20 mouse cellular contexts compared by ENCODE assay signal in the genomic region with DNA sequence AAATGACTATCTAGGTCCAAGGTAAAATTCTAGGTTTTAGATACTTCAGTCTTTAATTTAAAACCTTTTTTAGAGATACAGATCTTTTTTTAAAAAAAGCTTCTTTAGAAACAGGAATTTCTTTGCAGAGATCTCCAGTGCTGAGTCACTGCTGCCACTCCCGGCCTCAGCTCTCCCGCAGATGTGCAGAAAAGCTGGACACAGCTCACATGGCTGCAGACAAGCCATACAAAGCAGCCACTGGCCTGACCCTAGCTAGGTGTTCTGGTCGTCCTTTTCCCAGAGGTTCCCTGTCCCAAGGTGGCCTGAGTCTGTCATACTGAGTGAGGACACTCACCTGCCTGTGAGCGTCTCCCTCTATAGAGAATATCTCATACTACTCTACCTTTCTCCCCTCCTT.
A peak's percentile ranks its signal among the peaks of the same experiment; 100 is the strongest.
DNase-seq lines count a peak whose midpoint lies in the region; ATAC-seq and TF ChIP-seq lines count a peak whose summit lies in the region.
"Had no signal": no experiment of that assay in that cellular context is flagged by ENCODE, and none has a peak within 500 bp of the region (broad histone marks: within the 10 kb centered on the region; RNA-seq: fewer than 3 reads in every experiment).

No protein-coding gene starts in this region.

- no peaks in the 10 kb centered on the region for H3K9me3 ChIP-seq in kidney, embryonic 16.5 days (ENCODE audit: low read length)
- H3K9me3 ChIP-seq in G1E (replicated peaks), result no peaks in the 10 kb centered on the region
- no peaks in the 10 kb centered on the region for H3K9me3 ChIP-seq in intestine, embryonic 16.5 days (ENCODE audit: control insufficient read depth, low read length)
- no peaks in the 10 kb centered on the region for H3K9me3 ChIP-seq in midbrain, postnatal 0 days (ENCODE audit: low read length)
- H3K9me3 ChIP-seq: embryonic facial prominence, embryonic 13.5 days; forebrain, embryonic 10.5 days; forebrain, embryonic 15.5 days; heart, embryonic 12.5 days; hindbrain, embryonic 15.5 days had no signal

- 0 out of 2 replicates have a peak overlapping the region, but pooled peaks have one; percentile 3 for H3K27ac ChIP-seq in kidney, embryonic 16.5 days (ENCODE audit: low read length)
- peak overlapping the region; percentile 85 for H3K27ac ChIP-seq in intestine, embryonic 16.5 days (ENCODE audit: low read length)
- no peak overlapping the region for H3K27ac ChIP-seq in midbrain, postnatal 0 days (ENCODE audit: low read depth, low read length)
- H3K27ac ChIP-seq: embryonic facial prominence, embryonic 13.5 days; forebrain, embryonic 10.5 days; forebrain, embryonic 15.5 days; hindbrain, embryonic 15.5 days had no signal

- no peak for DNase-seq in kidney, adult 18-20 months
- DNase-seq in G1E (ENCODE audit: low spot score), result no peak
- DNase-seq in brain, adult 2 months (ENCODE audit: low read depth, low spot score), result peak; percentile 44
- no peak for DNase-seq in cerebellum, postnatal 25 days
- DNase-seq in adrenal gland, postnatal 4 days (ENCODE audit: low spot score in 2 of 2), result no peak
- DNase-seq in midbrain, postnatal 0 days (ENCODE audit: low spot score), result no peak
- DNase-seq: adrenal gland, adult 8-10 months; cerebellum, adult 8-10 months; cerebellum, postnatal 14 days; gastrocnemius, postnatal 14 days; heart, postnatal 36 days; kidney, adult 8-10 months had no signal

- no peak overlapping the region for H3K4me2 ChIP-seq in kidney, embryonic 16.5 days (replicated peaks; ENCODE audit: low read depth, low read length)
- H3K4me2 ChIP-seq in intestine, embryonic 16.5 days (ENCODE audit: low read depth, low read length), result 0 out of 2 replicates have a peak overlapping the region, but pooled peaks have one; percentile 13
- H3K4me2 ChIP-seq in midbrain, postnatal 0 days (ENCODE audit: low read depth, low read length, poor library complexity, severe bottlenecking), result no peak overlapping the region
- H3K4me2 ChIP-seq: embryonic facial prominence, embryonic 13.5 days; forebrain, embryonic 15.5 days; heart, embryonic 12.5 days; hindbrain, embryonic 15.5 days had no signal

- peaks cover 10% of the 10 kb centered on the region; the same call in 1 of the 2 replicates for H3K4me1 ChIP-seq in kidney, embryonic 16.5 days (ENCODE audit: insufficient read depth, low read length)
- peaks cover 6% of the 10 kb centered on the region for H3K4me1 ChIP-seq in G1E (ENCODE audit: insufficient read depth, low read depth, low read length)
- no peaks in the 10 kb centered on the region; the same call in 1 of the 2 replicates for H3K4me1 ChIP-seq in intestine, embryonic 16.5 days (ENCODE audit: control insufficient read depth, insufficient read depth, low read length)
- no peaks in the 10 kb centered on the region for H3K4me1 ChIP-seq in midbrain, postnatal 0 days (ENCODE audit: insufficient read depth, low read length)
- H3K4me1 ChIP-seq: embryonic facial prominence, embryonic 13.5 days; forebrain, embryonic 15.5 days; hindbrain, embryonic 15.5 days had no signal

- no peak for TF ChIP-seq CTCF in G1E (IDR thresholded peaks at IDR 0.05; ENCODE audit: low read depth, low read length)
- TF ChIP-seq CTCF in midbrain, postnatal 0 days (IDR thresholded peaks at IDR 0.05), result no peak

- H3K36me3 ChIP-seq in kidney, embryonic 16.5 days (ENCODE audit: insufficient read depth, low read length), result peaks cover 16% of the 10 kb centered on the region
- peaks cover 81% of the 10 kb centered on the region for H3K36me3 ChIP-seq in G1E (replicated peaks)
- peaks cover 5% of the 10 kb centered on the region; the same call in 1 of the 2 replicates for H3K36me3 ChIP-seq in intestine, embryonic 16.5 days (ENCODE audit: control insufficient read depth, insufficient read depth, low read length)
- H3K36me3 ChIP-seq in midbrain, postnatal 0 days (ENCODE audit: insufficient read depth, low read length), result peaks cover 7% of the 10 kb centered on the region
- H3K36me3 ChIP-seq: hindbrain, embryonic 15.5 days had no signal

- H3K9ac ChIP-seq in kidney, embryonic 16.5 days (replicated peaks; ENCODE audit: low read length), result no peak overlapping the region
- H3K9ac ChIP-seq in intestine, embryonic 16.5 days (ENCODE audit: low read depth, low read length), result no peak overlapping the region
- no peak overlapping the region for H3K9ac ChIP-seq in midbrain, postnatal 0 days (replicated peaks; ENCODE audit: low read length, poor library complexity, severe bottlenecking)
- H3K9ac ChIP-seq: embryonic facial prominence, embryonic 13.5 days; forebrain, embryonic 15.5 days; heart, embryonic 12.5 days; hindbrain, embryonic 15.5 days had no signal

- WGBS in kidney, embryonic 16.5 days, result 71% methylated on average over 4 of the region's 4 CpGs
- WGBS in intestine, embryonic 16.5 days, result 57% methylated on average over 4 of the region's 4 CpGs
- 80% methylated on average over 4 of the region's 4 CpGs for WGBS in midbrain, postnatal 0 days

- no peaks in the 10 kb centered on the region for H3K27me3 ChIP-seq in kidney, embryonic 16.5 days (ENCODE audit: insufficient read depth, low read length)
- H3K27me3 ChIP-seq in G1E (ENCODE audit: insufficient read depth, low read length), result no peaks in the 10 kb centered on the region
- no peaks in the 10 kb centered on the region for H3K27me3 ChIP-seq in intestine, embryonic 16.5 days (replicated peaks; ENCODE audit: control insufficient read depth, insufficient read depth, low read length)
- no peaks in the 10 kb centered on the region for H3K27me3 ChIP-seq in midbrain, postnatal 0 days (ENCODE audit: insufficient read depth, low read length)
- H3K27me3 ChIP-seq: embryonic facial prominence, embryonic 13.5 days; forebrain, embryonic 15.5 days; heart, embryonic 12.5 days; hindbrain, embryonic 15.5 days had no signal

- H3K4me3 ChIP-seq in kidney, embryonic 16.5 days (ENCODE audit: low read length), result no peak overlapping the region
- no peak overlapping the region for H3K4me3 ChIP-seq in G1E (ENCODE audit: low read depth, low read length)
- H3K4me3 ChIP-seq in intestine, embryonic 16.5 days (ENCODE audit: low read length), result no peak overlapping the region
- no peak overlapping the region for H3K4me3 ChIP-seq in midbrain, postnatal 0 days (ENCODE audit: low read depth, low read length)
- H3K4me3 ChIP-seq: embryonic facial prominence, embryonic 13.5 days; forebrain, embryonic 10.5 days; forebrain, embryonic 15.5 days; heart, embryonic 12.5 days; hindbrain, embryonic 15.5 days had no signal

- ATAC-seq in kidney, embryonic 16.5 days (ENCODE audit: low FRiP score, low TSS enrichment), result no peak
- ATAC-seq in G1E (ENCODE audit: extremely low read depth, insufficient number of reproducible peaks, low FRiP score, poor library complexity, severe bottlenecking), result peak; percentile 15; the same call in 1 of the 2 replicates
- ATAC-seq in intestine, embryonic 16.5 days, result peak; percentile 16; the same call in 1 of the 2 replicates
- no peak for ATAC-seq in midbrain, postnatal 0 days (ENCODE audit: low FRiP score)
- ATAC-seq: forebrain, embryonic 15.5 days; inflammation-experienced regulatory T-cells, adult 6 months had no signal

Comparison
In these comparisons a context has a peak if more than half of its experiments do, and no peak if none do; other contexts are left out.
1. ATAC-seq: peak in G1E (single experiment) and intestine, embryonic 16.5 days (single experiment); none in kidney, embryonic 16.5 days (single experiment) and midbrain, postnatal 0 days (single experiment).